In the genomic region with DNA sequence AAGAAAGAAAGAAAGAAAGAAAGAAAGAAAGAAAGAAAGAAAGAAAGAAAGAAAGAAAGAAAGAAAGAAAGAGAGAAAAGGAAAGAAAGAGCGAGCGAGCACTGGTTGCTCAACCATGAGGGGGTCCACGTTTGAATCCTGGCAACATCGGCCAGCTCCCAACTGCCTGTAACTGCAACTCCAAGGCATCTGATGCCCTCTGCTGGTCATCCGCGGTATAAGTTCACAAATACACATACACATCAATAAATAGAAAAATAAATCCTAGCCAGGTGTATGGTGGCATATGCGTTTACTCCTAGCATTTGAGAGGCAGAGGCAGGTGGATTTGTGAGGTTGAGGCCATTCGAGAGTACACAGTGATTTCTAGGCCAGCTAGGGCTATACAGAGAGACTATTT, we compare ENCODE assay signal across 10 mouse cellular contexts. TPM values are rescaled to one million over a fixed set of nuclear protein-coding genes. Genes with fewer than 3 reads are reported as not detected.
DNase-seq lines count a peak whose midpoint lies in the region; ATAC-seq and TF ChIP-seq lines count a peak whose summit lies in the region.
"Had no signal": no experiment of that assay in that cellular context is flagged by ENCODE, and none has a peak within 500 bp of the region (broad histone marks: within the 10 kb centered on the region; RNA-seq: fewer than 3 reads in every experiment).

No protein-coding gene starts in this region.

- H3K27me3 ChIP-seq in hindbrain, embryonic 10.5 days (ENCODE audit: insufficient read depth, poor library complexity, severe bottlenecking): no peaks in the 10 kb centered on the region
- H3K27me3 ChIP-seq in hindbrain, embryonic 14.5 days (ENCODE audit: control insufficient read depth, insufficient read depth, low read length): no peaks in the 10 kb centered on the region
- H3K27me3 ChIP-seq in G1E (ENCODE audit: insufficient read depth, low read length): no peaks in the 10 kb centered on the region
- H3K27me3 ChIP-seq in liver, embryonic 11.5 days (replicated peaks; ENCODE audit: control insufficient read depth, insufficient read depth, low read length): no peaks in the 10 kb centered on the region
- no peaks in the 10 kb centered on the region for H3K27me3 ChIP-seq in midbrain, embryonic 16.5 days (ENCODE audit: control insufficient read depth, insufficient read depth, low read depth, low read length)
- H3K27me3 ChIP-seq: liver, embryonic 15.5 days had no signal

- 48% methylated on average over 8 of the region's 8 CpGs for WGBS in hindbrain, embryonic 10.5 days
- 49% methylated on average over 8 of the region's 8 CpGs for WGBS in hindbrain, embryonic 14.5 days
- 50% methylated on average over 8 of the region's 8 CpGs for WGBS in liver, embryonic 11.5 days
- WGBS in midbrain, embryonic 16.5 days: 51% methylated on average over 8 of the region's 8 CpGs

- ATAC-seq in hindbrain, embryonic 14.5 days (ENCODE audit: low FRiP score): no peak
- no peak for ATAC-seq in G1E (ENCODE audit: extremely low read depth, insufficient number of reproducible peaks, low FRiP score, poor library complexity, severe bottlenecking)
- 0 out of 2 replicates have a peak, but pooled peaks have one; percentile 25 for ATAC-seq in liver, embryonic 11.5 days (replicated peaks; ENCODE audit: low FRiP score)
- ATAC-seq in midbrain, embryonic 16.5 days: no peak

- no peak overlapping the region for H3K27ac ChIP-seq in hindbrain, embryonic 10.5 days
- H3K27ac ChIP-seq in hindbrain, embryonic 14.5 days: no peak overlapping the region
- H3K27ac ChIP-seq in cortical plate, adult 2 months (ENCODE audit: insufficient read depth, low read length): no peak overlapping the region
- H3K27ac ChIP-seq in liver, embryonic 11.5 days (ENCODE audit: low read depth, low read length): no peak overlapping the region
- no peak overlapping the region for H3K27ac ChIP-seq in midbrain, embryonic 16.5 days (ENCODE audit: low read length)
- H3K27ac ChIP-seq: liver, embryonic 15.5 days had no signal

- H3K4me2 ChIP-seq in hindbrain, embryonic 14.5 days (replicated peaks): no peak overlapping the region
- no peak overlapping the region for H3K4me2 ChIP-seq in liver, embryonic 11.5 days
- no peak overlapping the region for H3K4me2 ChIP-seq in midbrain, embryonic 16.5 days (ENCODE audit: low read length)
- H3K4me2 ChIP-seq: liver, embryonic 15.5 days had no signal

- H3K4me1 ChIP-seq in hindbrain, embryonic 10.5 days (replicated peaks): peaks cover 3% of the 10 kb centered on the region; the same call in 1 of the 2 replicates
- H3K4me1 ChIP-seq in hindbrain, embryonic 14.5 days (replicated peaks; ENCODE audit: control insufficient read depth, insufficient read depth, low read length): peaks cover 2% of the 10 kb centered on the region; the same call in 1 of the 2 replicates
- peaks cover 15% of the 10 kb centered on the region; the same call in 1 of the 2 replicates for H3K4me1 ChIP-seq in G1E (ENCODE audit: insufficient read depth, low read depth, low read length)
- H3K4me1 ChIP-seq in cortical plate, adult 2 months (ENCODE audit: control insufficient read depth, insufficient read depth, low read length): no peaks in the 10 kb centered on the region
- H3K4me1 ChIP-seq in liver, embryonic 11.5 days (replicated peaks; ENCODE audit: control insufficient read depth, insufficient read depth, low read length): no peaks in the 10 kb centered on the region
- peaks cover 10% of the 10 kb centered on the region for H3K4me1 ChIP-seq in midbrain, embryonic 16.5 days (ENCODE audit: control insufficient read depth, insufficient read depth, low read length)
- H3K4me1 ChIP-seq: liver, embryonic 15.5 days had no signal

- no peak overlapping the region for H3K9ac ChIP-seq in hindbrain, embryonic 14.5 days
- H3K9ac ChIP-seq in liver, embryonic 11.5 days (ENCODE audit: low read depth, low read length): no peak overlapping the region
- no peak overlapping the region for H3K9ac ChIP-seq in midbrain, embryonic 16.5 days (ENCODE audit: low read depth, low read length)
- H3K9ac ChIP-seq: liver, embryonic 15.5 days had no signal

- peaks cover 72% of the 10 kb centered on the region for H3K36me3 ChIP-seq in hindbrain, embryonic 10.5 days
- peaks cover 33% of the 10 kb centered on the region for H3K36me3 ChIP-seq in hindbrain, embryonic 14.5 days (replicated peaks; ENCODE audit: control insufficient read depth, insufficient read depth)
- peaks cover 91% of the 10 kb centered on the region for H3K36me3 ChIP-seq in G1E (replicated peaks)
- H3K36me3 ChIP-seq in liver, embryonic 11.5 days (ENCODE audit: control insufficient read depth, insufficient read depth, low read length): peaks cover 4% of the 10 kb centered on the region; the same call in 1 of the 2 replicates
- peaks cover 11% of the 10 kb centered on the region for H3K36me3 ChIP-seq in midbrain, embryonic 16.5 days (ENCODE audit: control insufficient read depth, insufficient read depth, low read length)

- TF ChIP-seq CTCF in G1E (IDR thresholded peaks at IDR 0.05; ENCODE audit: low read depth, low read length): peak; percentile 66
- peak; percentile 48 for TF ChIP-seq CTCF in cortical plate, adult 2 months (IDR thresholded peaks at IDR 0.05; ENCODE audit: extremely low read depth, insufficient read depth, low read length)

- DNase-seq in hindbrain, embryonic 10.5 days (ENCODE audit: low spot score): peak; percentile 50
- no peak for DNase-seq in hindbrain, embryonic 14.5 days (ENCODE audit: low spot score)
- DNase-seq in A20 (ENCODE audit: low read depth, low spot score): peak; percentile 78
- peak; percentile 30 for DNase-seq in G1E (ENCODE audit: low spot score)
- DNase-seq in liver, embryonic 11.5 days (ENCODE audit: low spot score): no peak
- peak; percentile 32 to 63 for DNase-seq in spleen, postnatal 14 days (ENCODE audit: low spot score in 2 of 2)

- TF ChIP-seq POLR2A in cortical plate, adult 2 months (IDR thresholded peaks at IDR 0.05; ENCODE audit: extremely low read depth, insufficient read depth, low read length): no peak

- no peaks in the 10 kb centered on the region for H3K9me3 ChIP-seq in hindbrain, embryonic 10.5 days
- H3K9me3 ChIP-seq in hindbrain, embryonic 14.5 days (ENCODE audit: control insufficient read depth, low read length): no peaks in the 10 kb centered on the region
- H3K9me3 ChIP-seq in G1E (replicated peaks): no peaks in the 10 kb centered on the region
- no peaks in the 10 kb centered on the region for H3K9me3 ChIP-seq in liver, embryonic 11.5 days (ENCODE audit: control insufficient read depth, low read length)
- no peaks in the 10 kb centered on the region for H3K9me3 ChIP-seq in midbrain, embryonic 16.5 days (replicated peaks; ENCODE audit: control insufficient read depth, low read length, poor library complexity, severe bottlenecking)
- H3K9me3 ChIP-seq: liver, embryonic 15.5 days had no signal

- H3K4me3 ChIP-seq in hindbrain, embryonic 10.5 days: no peak overlapping the region
- H3K4me3 ChIP-seq in hindbrain, embryonic 14.5 days (replicated peaks; ENCODE audit: low read length): no peak overlapping the region
- H3K4me3 ChIP-seq in G1E (ENCODE audit: low read depth, low read length): no peak overlapping the region
- no peak overlapping the region for H3K4me3 ChIP-seq in cortical plate, adult 2 months (ENCODE audit: insufficient read depth, low read length)
- no peak overlapping the region for H3K4me3 ChIP-seq in liver, embryonic 11.5 days (ENCODE audit: low read depth, low read length)
- no peak overlapping the region for H3K4me3 ChIP-seq in midbrain, embryonic 16.5 days (ENCODE audit: low read depth, low read length)
- H3K4me3 ChIP-seq: liver, embryonic 15.5 days had no signal

RNA-seq across cellular contexts. Expression of a gene that starts 7.8 kb away (rescaled TPM):
- 0.47 TPM in 2 replicates for polyA plus RNA-seq in hindbrain, embryonic 10.5 days (2016; fragmentation: Nextera tagmentation; extraction: Ambion mirVana)
- polyA plus RNA-seq in hindbrain, embryonic 14.5 days (2014; fragmentation: Nextera tagmentation; extraction: Ambion mirVana): 0.26 and 0.36 TPM in 2 replicates
- total RNA-seq in G1E (2014; fragmentation: Nextera tagmentation): 1.3 and 3.7 TPM in 2 replicates
- total RNA-seq in G1E (2017): 4.4 and 5.5 TPM in 2 replicates
- 4.8 and 4.9 TPM in 2 replicates for polyA plus RNA-seq in G1E (2012)
- 0.84 and 0.93 TPM in 2 replicates for polyA plus RNA-seq in cortical plate, adult 2 months (2012; rRNA removed)
- polyA plus RNA-seq in liver, embryonic 11.5 days (2014; fragmentation: Nextera tagmentation; extraction: Ambion mirVana): 0.68 and 1.4 TPM in 2 replicates
- 0.31 TPM in 2 replicates for polyA plus RNA-seq in midbrain, embryonic 16.5 days (2015; fragmentation: Nextera tagmentation; extraction: Ambion mirVana)

RNA-seq across cellular contexts. Expression of a gene that starts 8.7 kb away (rescaled TPM):
- 27.3 and 29.9 TPM in 2 replicates for polyA plus RNA-seq in hindbrain, embryonic 10.5 days (2016; fragmentation: Nextera tagmentation; extraction: Ambion mirVana)
- polyA plus RNA-seq in hindbrain, embryonic 14.5 days (2014; fragmentation: Nextera tagmentation; extraction: Ambion mirVana): 24.7 and 24.8 TPM in 2 replicates
- total RNA-seq in G1E (2014; fragmentation: Nextera tagmentation) (27.9 and 35.1 TPM in 2 replicates), G1E (2017) (49.9 and 52.7 TPM in 2 replicates)
- polyA plus RNA-seq in G1E (2012): 10.9 and 15.4 TPM in 2 replicates
- polyA plus RNA-seq in cortical plate, adult 2 months (2012; rRNA removed): 41.8 and 42.3 TPM in 2 replicates
- polyA plus RNA-seq in liver, embryonic 11.5 days (2014; fragmentation: Nextera tagmentation; extraction: Ambion mirVana): 19.7 and 25.2 TPM in 2 replicates
- 36.4 and 37.7 TPM in 2 replicates for polyA plus RNA-seq in midbrain, embryonic 16.5 days (2015; fragmentation: Nextera tagmentation; extraction: Ambion mirVana)

RNA-seq across cellular contexts. Expression of a gene that starts 10.7 kb away (rescaled TPM):
- polyA plus RNA-seq in hindbrain, embryonic 10.5 days (2016; fragmentation: Nextera tagmentation; extraction: Ambion mirVana): 185 and 213 TPM in 2 replicates
- polyA plus RNA-seq in hindbrain, embryonic 14.5 days (2014; fragmentation: Nextera tagmentation; extraction: Ambion mirVana): 162 and 165 TPM in 2 replicates
- total RNA-seq in G1E (2014; fragmentation: Nextera tagmentation) (580 and 606 TPM in 2 replicates), G1E (2017) (211 and 235 TPM in 2 replicates)
- 103 and 114 TPM in 2 replicates for polyA plus RNA-seq in G1E (2012)
- polyA plus RNA-seq in cortical plate, adult 2 months (2012; rRNA removed): 102 and 103 TPM in 2 replicates
- 195 and 201 TPM in 2 replicates for polyA plus RNA-seq in liver, embryonic 11.5 days (2014; fragmentation: Nextera tagmentation; extraction: Ambion mirVana)
- polyA plus RNA-seq in midbrain, embryonic 16.5 days (2015; fragmentation: Nextera tagmentation; extraction: Ambion mirVana): 177 and 184 TPM in 2 replicates

RNA-seq across cellular contexts. Expression of a gene that starts 17.8 kb away (rescaled TPM):
- polyA plus RNA-seq in hindbrain, embryonic 10.5 days (2016; fragmentation: Nextera tagmentation; extraction: Ambion mirVana): not detected in 2 replicates
- polyA plus RNA-seq in hindbrain, embryonic 14.5 days (2014; fragmentation: Nextera tagmentation; extraction: Ambion mirVana): not detected in 2 replicates
- total RNA-seq in G1E (2014; fragmentation: Nextera tagmentation) (not detected in 2 replicates), G1E (2017) (not detected in 2 replicates)
- polyA plus RNA-seq in G1E (2012): not detected in 2 replicates
- polyA plus RNA-seq in cortical plate, adult 2 months (2012; rRNA removed): 0.19 TPM in 1 of 2 replicates, not detected in the other
- polyA plus RNA-seq in liver, embryonic 11.5 days (2014; fragmentation: Nextera tagmentation; extraction: Ambion mirVana): not detected in 2 replicates
- not detected in 2 replicates for polyA plus RNA-seq in midbrain, embryonic 16.5 days (2015; fragmentation: Nextera tagmentation; extraction: Ambion mirVana)
- polyA plus RNA-seq: frontal cortex, adult 2 months had no signal

RNA-seq across cellular contexts. Expression of a gene that starts 53.7 kb away (rescaled TPM):
- 1.4 and 2.7 TPM in 2 replicates for polyA plus RNA-seq in hindbrain, embryonic 10.5 days (2016; fragmentation: Nextera tagmentation; extraction: Ambion mirVana)
- polyA plus RNA-seq in hindbrain, embryonic 14.5 days (2014; fragmentation: Nextera tagmentation; extraction: Ambion mirVana): 11.4 and 12.4 TPM in 2 replicates
- total RNA-seq in G1E (2014; fragmentation: Nextera tagmentation) (13.4 and 24.8 TPM in 2 replicates), G1E (2017) (0.41 and 1.1 TPM in 2 replicates)
- 9.8 and 11.1 TPM in 2 replicates for polyA plus RNA-seq in G1E (2012)
- 21.6 and 23.1 TPM in 2 replicates for polyA plus RNA-seq in cortical plate, adult 2 months (2012; rRNA removed)
- 4.3 and 7.1 TPM in 2 replicates for polyA plus RNA-seq in liver, embryonic 11.5 days (2014; fragmentation: Nextera tagmentation; extraction: Ambion mirVana)
- polyA plus RNA-seq in midbrain, embryonic 16.5 days (2015; fragmentation: Nextera tagmentation; extraction: Ambion mirVana): 6.1 and 9.5 TPM in 2 replicates

Comparison
In these comparisons a context has a peak if more than half of its experiments do, and no peak if none do; other contexts are left out.
1. DNase-seq: peak in hindbrain, embryonic 10.5 days (single experiment), A20 (single experiment), G1E (single experiment) and spleen, postnatal 14 days (2 of 2); none in hindbrain, embryonic 14.5 days (single experiment) and liver, embryonic 11.5 days (single experiment).